Mouse (Mus musculus) 3134 (cell line): ENCODE data around the gene Ubap1.

Experiments
- DNase-seq: peaks from one replicate; pipeline ENCODE4 v3.0.0-alpha.2; 2011; ENCODE audit warnings: low spot score; ENCODE audit not compliant: insufficient read length; ENCODE audit errors: extremely low read depth

Ubap1 gene

GRCm38 (mm10) chr4:41353265-41353664 lies 4.5 kb downstream of the Ubap1 start:
- DNase-seq = peak; percentile 48

- DNase-seq = no peak
Observed at GRCm38 (mm10) chr4:41357154-41357553, 8.4 kb downstream of the Ubap1 start.

- DNase-seq = no peak
Observed at GRCm38 (mm10) chr4:41358669-41359068, 9.9 kb downstream of the Ubap1 start.

GRCm38 (mm10) chr4:41359358-41359757 lies 10.6 kb downstream of the Ubap1 start:
- DNase-seq = no peak

- DNase-seq = no peak
Observed at GRCm38 (mm10) chr4:41361059-41361458, 12.3 kb downstream of the Ubap1 start.

- DNase-seq = no peak
Observed at GRCm38 (mm10) chr4:41368198-41368597, 19.4 kb downstream of the Ubap1 start.

GRCm38 (mm10) chr4:41369702-41370437 lies 21.1 kb downstream of the Ubap1 start:
- no peak for DNase-seq

GRCm38 (mm10) chr4:41377567-41377966 lies 28.8 kb downstream of the Ubap1 start:
- DNase-seq = no peak

- DNase-seq = no peak
Observed at GRCm38 (mm10) chr4:41381213-41381950, 32.6 kb downstream of the Ubap1 start.

GRCm38 (mm10) chr4:41386412-41386975 lies 37.7 kb downstream of the Ubap1 start:
- no peak for DNase-seq

GRCm38 (mm10) chr4:41387755-41388469 lies 39.1 kb downstream of the Ubap1 start:
- DNase-seq = no peak

GRCm38 (mm10) chr4:41388616-41389015 lies 39.8 kb downstream of the Ubap1 start:
- DNase-seq = peak; percentile 11

- DNase-seq = no peak
Observed at GRCm38 (mm10) chr4:41389240-41389639, 40.4 kb downstream of the Ubap1 start.

GRCm38 (mm10) chr4:41390122-41390521 lies 41.3 kb downstream of the Ubap1 start:
- DNase-seq = peak; percentile 42

- no peak for DNase-seq
Observed at GRCm38 (mm10) chr4:41391015-41391414, 42.2 kb downstream of the Ubap1 start.

GRCm38 (mm10) chr4:41394651-41395050 lies 45.9 kb downstream of the Ubap1 start:
- no peak for DNase-seq

- no peak for DNase-seq
Observed at GRCm38 (mm10) chr4:41398353-41398752, 49.6 kb downstream of the Ubap1 start.

GRCm38 (mm10) chr4:41399904-41400303 lies 51.1 kb downstream of the Ubap1 start:
- DNase-seq = peak; percentile 39

GRCm38 (mm10) chr4:41401167-41401566 lies 52.4 kb downstream of the Ubap1 start:
- no peak for DNase-seq

GRCm38 (mm10) chr4:41401573-41401972 lies 52.8 kb downstream of the Ubap1 start:
- no peak for DNase-seq

- DNase-seq = no peak
Observed at GRCm38 (mm10) chr4:41406597-41406996, 57.8 kb downstream of the Ubap1 start.
